Mouse (Mus musculus) heart, embryonic 11.5 days (tissue): Measurements from ENCODE around the gene H2afv. TPM values are rescaled to one million over a fixed set of nuclear protein-coding genes. Genes with fewer than 3 reads are reported as not detected.
A peak's percentile ranks its signal among the peaks of the same experiment; 100 is the strongest.

Experiments
- ATAC-seq: fragments of 200-750 bp; cut with Nextera tagmentation; replicated peaks from 2 replicates; pipeline ENCODE4 v1.8.0; 2017; ENCODE audit warnings: moderate library complexity; ENCODE audit not compliant: insufficient number of reproducible peaks, low FRiP score, low TSS enrichment
- H3K27ac ChIP-seq: fragments of 300-500 bp; sonication (generic); 2 replicates; pipeline ENCODE4 v1.5.1; 2014; ENCODE audit warnings: mild to moderate bottlenecking, low read depth, low read length
- H3K27me3 ChIP-seq: fragments of 300-500 bp; sonication (generic); 2 replicates; pipeline ENCODE4 v1.6.1; 2014; ENCODE audit warnings: mild to moderate bottlenecking, low read length, mixed read lengths; ENCODE audit not compliant: control insufficient read depth, insufficient read depth
- H3K36me3 ChIP-seq: fragments of 300-500 bp; sonication (generic); 2 replicates; pipeline ENCODE4 v1.6.1; 2014; ENCODE audit warnings: mild to moderate bottlenecking, low read length, moderate library complexity, mixed read lengths; ENCODE audit not compliant: control insufficient read depth, insufficient read depth
- H3K4me1 ChIP-seq: fragments of 300-500 bp; sonication (generic); 2 replicates; pipeline ENCODE4 v1.6.1; 2014; ENCODE audit warnings: low read length; ENCODE audit not compliant: control insufficient read depth, insufficient read depth
- H3K4me2 ChIP-seq: fragments of 300-500 bp; sonication (generic); 2 replicates; pipeline ENCODE4 v1.6.1; 2014; ENCODE audit warnings: mild to moderate bottlenecking, moderate library complexity
- H3K4me3 ChIP-seq: fragments of 300-500 bp; sonication (generic); 2 replicates; pipeline ENCODE4 v1.5.1; 2014; ENCODE audit warnings: low read depth, low read length
- H3K9ac ChIP-seq: fragments of 300-500 bp; sonication (generic); 2 replicates; pipeline ENCODE4 v1.6.1; 2014; ENCODE audit warnings: mild to moderate bottlenecking, low read depth, low read length, moderate library complexity
- H3K9me3 ChIP-seq: fragments of 300-500 bp; sonication (generic); replicated peaks from 2 replicates; pipeline ENCODE4 v1.6.1; 2016; ENCODE audit warnings: low read length; ENCODE audit not compliant: control insufficient read depth
- WGBS: fragments of 180-500 bp; shearing (Covaris S2); extraction: QIAGEN DNeasy Blood & Tissue Kit; methylation state at CpG from one replicate; pipeline ENCODE4 v1.1.7; 2014; ENCODE audit not compliant: insufficient replicate concordance; 5-methylcytosine and 5-hydroxymethylcytosine counted together
- polyA plus RNA-seq: library from polyadenylated mRNA; unstranded; fragments of >200 nt; fragmentation: Nextera tagmentation; extraction: Ambion mirVana; gene quantifications from 2 replicates; pipeline ENCODE4 v1.2.1, GENCODE M21; 2014

Gene H2afv
- polyA plus RNA-seq, 1 experiment from 2014 or later = 353 TPM

- Histone ChIP-seq H3K4me3 (no peak overlapping the region), H3K9me3 (no peaks in the 10 kb centered on the region)
- peak; percentile 57 for ATAC-seq
Observed at GRCm38 (mm10) chr11:6406251-6407161, 37.7 kb downstream of the H2afv start.

GRCm38 (mm10) chr11:6405591-6406081, 38.6 kb downstream of the H2afv start:
- no peaks in the 10 kb centered on the region for H3K27me3 ChIP-seq

More at GRCm38 (mm10) chr11:6406251-6407161, 37.7 kb downstream of the H2afv start:
- H3K27me3 ChIP-seq = no peaks in the 10 kb centered on the region
- WGBS = 29% methylated on average over 14 of the region's 14 CpGs
- peaks cover 38% of the 10 kb centered on the region for H3K36me3 ChIP-seq
- peak overlapping the region; percentile 5; the same call in 1 of the 2 replicates for H3K4me2 ChIP-seq
- H3K9ac ChIP-seq = peak overlapping the region; percentile 52
- peak overlapping the region; percentile 84 for H3K27ac ChIP-seq
- H3K4me1 ChIP-seq = peaks cover 21% of the 10 kb centered on the region

DNA sequence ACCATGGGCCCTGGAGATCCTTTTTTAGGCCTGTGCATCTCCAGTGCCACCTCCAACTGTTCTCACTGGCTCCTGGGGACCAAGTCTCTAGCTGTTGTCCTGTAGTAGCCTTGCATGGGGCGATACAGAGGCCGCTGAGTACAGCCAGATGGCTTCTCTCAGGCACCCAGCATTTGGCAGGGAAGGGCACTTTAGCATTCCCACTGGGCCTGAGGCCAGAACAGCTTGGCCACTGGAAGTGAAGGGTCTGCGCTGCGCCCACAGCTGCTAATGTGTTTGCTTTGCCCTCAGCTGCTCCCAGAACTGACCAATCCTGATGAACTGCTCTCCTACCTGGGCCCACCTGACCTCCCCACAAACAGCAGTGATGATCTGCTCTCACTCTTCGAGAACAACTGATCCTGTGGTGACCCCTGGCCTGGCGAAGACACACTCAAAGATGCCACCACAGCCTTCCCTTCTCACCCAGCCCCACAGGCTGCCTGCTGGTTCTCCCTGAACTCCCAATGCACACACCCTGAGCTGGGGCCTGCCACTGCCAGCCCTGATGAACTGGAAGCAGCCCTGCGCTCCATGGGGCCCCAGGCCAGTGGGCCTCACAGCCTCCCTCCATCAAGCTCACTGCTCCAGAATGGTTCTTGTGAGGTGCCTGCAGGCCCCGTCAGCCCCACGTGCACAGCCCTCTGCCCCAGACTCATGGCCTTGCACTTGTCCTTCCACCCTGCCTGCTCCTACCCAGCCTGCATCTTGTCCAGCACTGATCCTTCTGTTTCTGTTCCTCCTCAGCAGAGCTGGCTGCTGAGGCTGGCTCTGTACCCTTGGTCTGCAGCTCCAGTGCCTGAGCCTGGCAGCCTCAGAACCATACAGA, 39.3 kb downstream of the H2afv start:
- no peak for ATAC-seq
- WGBS = 90% methylated on average over 9 of the region's 9 CpGs
- no peak overlapping the region for H3K4me3 ChIP-seq
- H3K4me2 ChIP-seq = no peak overlapping the region
- no peaks in the 10 kb centered on the region for H3K27me3 ChIP-seq
- H3K9ac ChIP-seq = peak overlapping the region; percentile 23; the same call in 1 of the 2 replicates
- H3K4me1 ChIP-seq = peaks cover 21% of the 10 kb centered on the region
- no peaks in the 10 kb centered on the region for H3K9me3 ChIP-seq
- H3K27ac ChIP-seq = peak overlapping the region; percentile 84
- H3K36me3 ChIP-seq = peaks cover 51% of the 10 kb centered on the region

More at GRCm38 (mm10) chr11:6405591-6406081, 38.6 kb downstream of the H2afv start:
- WGBS = 72% methylated on average over 4 of the region's 4 CpGs
- Histone ChIP-seq H3K27ac (peak overlapping the region; percentile 84), H3K4me2 (no peak overlapping the region), H3K4me3 (no peak overlapping the region), H3K9ac (peak overlapping the region; percentile 23; the same call in 1 of the 2 replicates), H3K9me3 (no peaks in the 10 kb centered on the region), H3K36me3 (peaks cover 46% of the 10 kb centered on the region), H3K4me1 (peaks cover 21% of the 10 kb centered on the region)
- ATAC-seq = no peak

GRCm38 (mm10) chr11:6403830-6404405, 40.3 kb downstream of the H2afv start:
- H3K27ac ChIP-seq = no peak overlapping the region

GRCm38 (mm10) chr11:6402515-6403510, 41.4 kb downstream of the H2afv start:
- Histone ChIP-seq H3K9ac (no peak overlapping the region), H3K36me3 (peaks cover 62% of the 10 kb centered on the region), H3K4me1 (peaks cover 21% of the 10 kb centered on the region), H3K9me3 (no peaks in the 10 kb centered on the region), H3K4me2 (no peak overlapping the region), H3K27ac (no peak overlapping the region), H3K4me3 (no peak overlapping the region), H3K27me3 (no peaks in the 10 kb centered on the region)
- ATAC-seq = no peak
- WGBS = 86% methylated on average over 19 of the region's 19 CpGs

More at GRCm38 (mm10) chr11:6403830-6404405, 40.3 kb downstream of the H2afv start:
- H3K27me3 ChIP-seq = no peaks in the 10 kb centered on the region
- no peak for ATAC-seq
- peaks cover 21% of the 10 kb centered on the region for H3K4me1 ChIP-seq
- H3K4me2 ChIP-seq = no peak overlapping the region
- WGBS = 91% methylated on average over 5 of the region's 5 CpGs
- no peaks in the 10 kb centered on the region for H3K9me3 ChIP-seq
- H3K4me3 ChIP-seq = no peak overlapping the region
- no peak overlapping the region for H3K9ac ChIP-seq
- peaks cover 62% of the 10 kb centered on the region for H3K36me3 ChIP-seq

GRCm38 (mm10) chr11:6398141-6398540, 46.1 kb downstream of the H2afv start:
- H3K27ac ChIP-seq = no peak overlapping the region

DNA sequence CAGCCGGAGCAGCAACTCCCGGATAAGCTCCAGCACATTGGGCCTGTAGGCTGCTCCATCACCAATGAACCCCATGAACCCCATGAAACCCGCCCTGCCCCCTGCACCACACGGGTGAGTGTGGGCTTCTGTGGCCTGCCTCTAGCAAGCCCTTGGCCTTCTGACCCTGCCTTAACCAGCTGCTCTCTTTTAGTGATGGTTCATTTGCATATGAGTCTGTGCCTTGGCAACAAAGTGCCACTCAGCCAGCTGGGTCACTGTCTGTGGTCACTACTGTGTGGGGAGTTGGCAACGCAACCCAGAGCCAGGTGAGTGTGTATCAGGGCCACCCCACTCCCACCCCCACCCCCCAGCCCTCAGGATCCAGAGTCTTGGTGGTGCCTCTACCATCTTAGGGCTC, 48.7 kb downstream of the H2afv start:
- no peak overlapping the region for H3K27ac ChIP-seq
- H3K36me3 ChIP-seq = peaks cover 32% of the 10 kb centered on the region
- H3K4me3 ChIP-seq = no peak overlapping the region
- no peak overlapping the region for H3K9ac ChIP-seq
- 0 out of 2 replicates have a peak, but pooled peaks cover under 1% of the 10 kb centered on the region for H3K4me1 ChIP-seq
- H3K4me2 ChIP-seq = no peak overlapping the region
- H3K9me3 ChIP-seq = no peaks in the 10 kb centered on the region
- H3K27me3 ChIP-seq = no peaks in the 10 kb centered on the region
- ATAC-seq = no peak
- 89% methylated on average over 5 of the region's 5 CpGs for WGBS

More at GRCm38 (mm10) chr11:6398141-6398540, 46.1 kb downstream of the H2afv start:
- no peak overlapping the region for H3K4me2 ChIP-seq
- no peak for ATAC-seq
- WGBS = 91% methylated on average over 10 of the region's 10 CpGs
- H3K9ac ChIP-seq = no peak overlapping the region
- peaks cover 54% of the 10 kb centered on the region for H3K36me3 ChIP-seq
- no peaks in the 10 kb centered on the region for H3K27me3 ChIP-seq
- H3K9me3 ChIP-seq = no peaks in the 10 kb centered on the region
- H3K4me3 ChIP-seq = no peak overlapping the region
- H3K4me1 ChIP-seq = no peaks in the 10 kb centered on the region
